Mouse (Mus musculus) liver, adult 2 months (tissue): ENCODE results near the gene Prl8a6.

Experiments
- CTCF ChIP-seq: fragments of 200-500 bp; IDR thresholded peaks from 2 replicates; pipeline ENCODE4 v1.5.1; 2011; ENCODE audit warnings: low read depth, low read length, control low read depth
- POLR2A ChIP-seq: fragments of 200-500 bp; IDR thresholded peaks from 2 replicates; pipeline ENCODE4 v1.6.1; 2011; ENCODE audit warnings: low read length, control low read depth; ENCODE audit not compliant: insufficient read depth; ENCODE audit errors: extremely low read depth

- TF ChIP-seq CTCF (no peak), POLR2A (no peak)
Measured at GRCm38 (mm10) chr13:27438588-27438987, at the start of gene Prl8a6.
